Mouse (Mus musculus) T-helper 17 cell (primary cell): ENCODE results near the gene Tmem121.

ENCODE experiments used
- in situ Hi-C, 2 experiments: fragments of 300-600 bp; cut with MboI, MseI; formaldehyde crosslinking; loops; 1 replicate in 1 of 2; 2 replicates in 1 of 2; pipeline ENCODE4 v1.15.1; 2025; ENCODE audit warnings: high pct_unique_total_duplicates in 2 of 2

Gene Tmem121

GRCm38 (mm10) chr12:113149341-113149740, 36.4 kb upstream of the Tmem121 start:
- in situ Hi-C loops = no loop called here

GRCm38 (mm10) chr12:113149896-113150295, 35.8 kb upstream of the Tmem121 start:
- in situ Hi-C loops = no loop called here

GRCm38 (mm10) chr12:113150591-113150990, 35.1 kb upstream of the Tmem121 start:
- in situ Hi-C loops = no loop called here

GRCm38 (mm10) chr12:113151046-113151445, 34.7 kb upstream of the Tmem121 start:
- in situ Hi-C loops = no loop called here

DNA sequence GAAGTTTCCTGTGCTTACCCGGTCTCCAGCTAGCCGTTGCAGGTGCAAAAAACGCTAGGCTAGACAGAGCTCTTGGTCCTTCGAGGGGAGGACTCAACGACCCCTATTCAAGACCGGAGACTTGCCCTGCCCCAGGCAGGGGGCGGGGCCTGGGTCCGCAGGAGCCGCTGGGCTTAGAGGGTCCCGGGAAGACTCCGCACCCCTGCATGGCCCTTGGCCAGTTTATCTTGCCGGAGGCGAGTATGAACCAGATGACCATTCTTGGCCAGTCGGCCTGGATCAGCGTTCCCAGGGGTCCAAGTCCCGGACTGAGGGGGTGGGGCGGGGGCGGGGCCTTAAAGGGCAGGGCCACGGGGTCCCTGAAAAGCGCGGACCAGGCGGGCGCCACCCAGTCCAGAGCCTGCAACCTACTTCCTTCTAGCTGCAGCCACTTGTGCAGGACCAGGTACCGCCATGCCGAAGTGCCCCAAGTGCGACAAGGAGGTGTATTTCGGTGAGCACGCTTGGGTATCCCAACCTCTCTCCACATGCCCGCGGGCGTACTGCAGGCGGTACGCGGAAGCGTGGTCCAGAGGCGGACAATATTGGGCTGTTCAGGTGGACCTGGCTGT, 34.0 kb upstream of the Tmem121 start:
- in situ Hi-C loops = no loop called here

GRCm38 (mm10) chr12:113152272-113152661, 33.5 kb upstream of the Tmem121 start:
- in situ Hi-C loops = no loop called here

- in situ Hi-C loops = no loop called here
Observed at GRCm38 (mm10) chr12:113152991-113153525, 32.7 kb upstream of the Tmem121 start.

DNA sequence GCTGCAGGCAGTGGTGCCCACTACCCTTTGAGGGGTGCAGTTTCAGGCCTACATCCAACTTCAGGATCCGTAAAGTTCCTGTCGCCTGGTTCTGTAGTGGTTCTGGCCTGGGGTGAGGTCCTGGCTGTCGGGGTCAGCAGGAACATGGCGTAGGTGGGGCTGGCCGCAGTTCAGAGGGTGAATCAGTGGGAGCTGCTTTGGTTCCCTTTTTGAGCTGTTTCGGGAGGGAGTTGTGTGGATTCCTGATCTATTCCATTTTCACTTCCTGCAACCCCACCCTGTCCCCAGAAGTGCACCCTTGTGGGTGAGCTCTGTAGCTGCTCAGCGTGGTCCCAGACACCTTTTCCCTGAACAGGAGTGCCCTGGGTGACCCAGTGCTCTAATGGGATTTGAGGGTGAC, 31.8 kb upstream of the Tmem121 start:
- in situ Hi-C loops = no loop called here

DNA sequence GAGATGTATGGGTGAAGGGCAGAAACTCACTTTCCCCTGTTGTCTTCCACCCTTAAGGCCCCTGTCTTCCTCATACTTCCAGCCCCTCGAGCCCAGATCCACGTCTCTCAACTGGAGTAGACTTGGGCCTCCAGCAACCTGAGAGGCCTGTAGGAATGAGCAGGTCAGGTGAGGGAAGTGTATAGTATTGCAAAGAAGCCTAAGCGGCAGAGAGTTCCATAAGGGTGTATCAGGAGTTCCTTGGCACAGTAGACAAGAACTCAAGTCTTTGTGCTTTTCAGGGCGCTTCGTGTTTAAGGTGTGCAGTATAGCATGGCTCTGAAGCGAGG, 31.0 kb upstream of the Tmem121 start:
- in situ Hi-C loops = no loop called here

DNA sequence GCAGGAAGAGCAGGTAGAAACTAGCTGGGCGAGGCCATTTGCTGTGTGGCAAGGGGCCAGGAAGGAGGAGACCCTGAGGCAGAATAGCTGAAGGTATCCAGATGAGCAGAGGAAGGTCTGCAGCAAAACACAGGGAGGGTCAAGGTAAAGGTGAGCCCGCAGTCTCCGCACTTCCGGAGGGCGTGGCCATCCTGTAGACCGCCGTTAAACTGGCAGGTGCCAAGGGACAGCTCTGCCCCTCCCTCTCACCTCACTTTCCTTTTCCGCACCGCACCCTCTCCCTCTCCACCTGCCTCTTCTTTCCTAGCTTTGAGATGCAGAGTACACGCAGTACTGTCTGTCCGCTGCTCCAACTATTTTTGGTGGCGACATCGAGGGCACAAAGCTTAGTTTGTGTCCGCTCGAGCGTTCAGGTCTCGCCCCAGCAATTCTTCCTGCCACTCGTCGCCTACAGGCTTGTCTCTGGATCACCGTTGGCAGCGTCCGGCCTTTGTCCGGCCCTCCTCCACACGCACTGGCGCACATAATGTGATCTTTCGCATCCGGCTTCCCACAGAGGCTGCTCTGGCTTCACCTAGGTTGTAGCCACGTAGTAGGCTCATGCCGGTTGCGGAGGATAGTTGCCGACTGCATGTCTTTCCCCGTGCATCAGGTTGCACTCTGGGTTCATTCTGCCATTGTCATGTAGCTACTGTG, 30.5 kb upstream of the Tmem121 start:
- in situ Hi-C loops = no loop called here

GRCm38 (mm10) chr12:113155887-113156539, 29.7 kb upstream of the Tmem121 start, which contains the start of gene Tedc1:
Gene Tedc1 (plus strand): TSS chr12:113156421.
- in situ Hi-C loops = no loop called here

DNA sequence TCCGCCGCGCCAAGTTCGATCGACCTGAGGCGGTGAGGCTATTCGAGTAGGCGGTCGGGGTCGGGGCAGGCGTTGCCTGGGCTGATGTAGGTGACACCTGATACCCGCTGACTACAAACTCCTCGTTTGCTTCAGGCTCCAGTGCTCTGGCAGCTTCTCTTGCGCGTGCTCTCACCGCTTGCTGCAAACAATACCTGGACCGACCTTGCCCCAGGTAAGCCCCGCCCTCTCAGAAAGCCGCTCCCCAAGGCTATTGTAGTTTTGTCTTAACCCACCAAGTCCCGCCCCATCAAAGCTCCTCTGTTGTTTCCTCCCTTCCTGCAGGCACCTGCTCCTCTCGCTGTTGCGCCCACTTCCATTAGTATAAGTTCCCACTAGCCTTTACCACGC, 29.2 kb upstream of the Tmem121 start:
- in situ Hi-C loops = no loop called here

DNA sequence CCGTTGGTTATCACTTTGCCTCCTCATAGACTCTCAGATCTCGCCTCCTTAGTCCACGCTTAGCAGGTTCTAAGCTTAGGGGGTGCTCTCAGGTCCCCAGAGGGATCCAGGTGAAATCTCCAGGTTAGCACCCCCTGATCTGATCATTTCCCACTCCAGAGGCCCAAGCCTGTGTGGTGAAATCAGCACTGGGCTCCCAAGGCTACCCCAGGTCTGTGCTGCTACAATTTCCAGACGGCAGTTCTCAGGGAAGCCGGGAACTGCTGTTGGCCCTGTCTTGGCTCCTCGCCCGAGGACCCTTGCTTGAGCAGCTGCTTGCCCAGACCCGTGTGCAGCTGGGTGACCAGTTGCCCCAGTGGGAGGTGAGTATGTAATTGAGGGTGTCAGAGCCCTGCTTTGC, 28.7 kb upstream of the Tmem121 start:
- in situ Hi-C loops = no loop called here

DNA sequence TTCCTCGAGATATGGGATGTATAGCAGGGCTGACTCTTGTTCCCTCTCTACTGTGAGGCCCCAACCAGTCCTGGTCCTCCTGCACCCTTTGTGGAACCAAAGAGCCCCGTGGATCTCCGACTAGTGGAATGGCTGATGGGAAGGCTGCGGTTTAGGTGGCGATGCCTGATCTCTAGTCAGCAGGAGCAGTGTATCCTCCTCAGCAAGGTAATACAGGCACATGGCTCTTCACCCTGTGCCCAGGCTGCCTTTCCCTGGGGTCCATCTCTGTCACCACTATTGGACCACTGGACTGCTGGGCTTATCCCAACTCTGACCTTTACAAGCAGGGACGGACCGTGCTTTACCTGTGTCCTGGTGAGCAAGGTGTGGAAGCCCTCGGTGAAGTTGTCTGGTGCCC, 28.2 kb upstream of the Tmem121 start:
- in situ Hi-C loops = no loop called here

- in situ Hi-C loops = no loop called here
Observed at GRCm38 (mm10) chr12:113157971-113158370, 27.8 kb upstream of the Tmem121 start.

GRCm38 (mm10) chr12:113163561-113164006, 22.1 kb upstream of the Tmem121 start:
- in situ Hi-C loops = no loop called here

GRCm38 (mm10) chr12:113168031-113168536, 17.6 kb upstream of the Tmem121 start:
- in situ Hi-C loops = no loop called here

GRCm38 (mm10) chr12:113176960-113177725, 8.6 kb upstream of the Tmem121 start:
- in situ Hi-C loops = no loop called here

- in situ Hi-C loops = no loop called here
Observed at GRCm38 (mm10) chr12:113181020-113181419, 4.7 kb upstream of the Tmem121 start.

DNA sequence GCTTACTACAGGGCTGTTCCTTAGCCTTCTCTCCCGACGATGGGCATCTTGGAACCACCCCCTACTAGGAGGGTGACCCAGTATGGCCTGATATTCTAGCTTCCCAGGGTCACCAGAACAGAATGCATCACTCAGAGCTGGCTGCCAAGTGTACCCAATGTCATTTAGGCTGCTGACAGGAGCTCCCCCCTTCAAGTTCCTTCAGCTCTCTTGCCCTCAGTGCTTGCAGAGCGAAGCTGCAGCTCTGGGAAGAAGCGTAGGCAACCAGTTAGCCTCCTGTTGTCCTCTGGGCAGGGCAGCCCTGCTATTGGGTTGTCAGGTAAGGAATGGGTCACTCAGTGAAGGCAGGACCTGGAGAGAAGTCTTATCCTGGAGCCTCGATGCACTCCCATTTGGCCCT, 785 bp upstream of the Tmem121 start:
- in situ Hi-C loops = no loop called here

- in situ Hi-C loops = no loop called here
Observed at GRCm38 (mm10) chr12:113186326-113187010, 738 bp downstream of the Tmem121 start.
